Mouse (Mus musculus): Measurements from ENCODE around the gene Tbxa2r. TPM values are rescaled to one million over a fixed set of nuclear protein-coding genes. Genes with fewer than 3 reads are reported as not detected.

The Tbxa2r gene
- polyA plus RNA-seq, 1 experiment from 2014 or later, result 10.8 TPM

- Histone ChIP-seq H3K4me1 (peaks cover 61% of the 10 kb centered on the region), H3K27ac (peak overlapping the region; percentile 75; the same call in 1 of the 2 replicates), H3K4me3 (peak overlapping the region; percentile 49), H3K9me3 (no peaks in the 10 kb centered on the region), H3K36me3 (peaks cover 52% of the 10 kb centered on the region), H3K27me3 (ENCODE audit: insufficient read depth, poor library complexity, severe bottlenecking) (no peaks in the 10 kb centered on the region)
- peak; percentile 89 for DNase-seq (ENCODE audit: low spot score)
- 16% methylated on average over 20 of the region's 20 CpGs for WGBS
Measured at GRCm38 (mm10) chr10:81317273-81317672, 11.3 kb upstream of the Tbxa2r start.

DNA sequence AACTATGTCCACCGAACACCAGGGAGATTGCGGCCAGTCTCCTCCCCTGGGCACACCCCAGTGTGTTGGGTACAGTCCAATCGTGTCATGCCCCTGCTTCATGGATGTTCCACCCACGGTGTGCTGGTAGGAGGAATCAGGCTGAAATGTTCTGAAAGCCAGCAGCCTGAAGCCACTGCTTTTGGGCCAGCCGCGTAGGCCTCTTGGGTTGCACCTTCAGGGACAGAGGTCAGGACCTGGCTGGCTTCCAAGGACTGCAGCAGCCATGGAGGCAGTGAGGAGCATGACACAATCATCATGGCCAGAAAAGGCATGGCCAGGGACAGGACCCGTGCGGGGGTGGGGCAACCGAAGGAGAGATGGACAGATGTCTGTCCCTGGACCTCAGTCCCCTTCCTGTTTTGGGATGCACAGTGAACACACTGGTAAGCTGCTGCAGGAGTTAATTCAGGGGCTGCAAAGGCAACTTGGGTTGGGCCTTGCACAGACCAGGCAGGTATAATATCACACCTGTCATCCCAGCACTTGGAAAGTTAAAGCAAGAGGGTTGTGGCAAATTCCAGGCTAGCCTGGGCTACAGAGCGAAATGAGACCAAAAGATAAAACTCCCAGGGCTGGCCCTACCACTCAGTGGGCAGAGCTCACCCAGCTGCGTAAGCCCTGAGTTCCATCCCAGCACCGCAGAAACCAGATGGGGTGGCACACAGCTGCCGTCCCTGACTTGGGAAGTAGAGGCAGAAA lies 9.8 kb upstream of the Tbxa2r start:
- Histone ChIP-seq H3K27ac (peak overlapping the region; percentile 96; the same call in 1 of the 2 replicates), H3K9me3 (no peaks in the 10 kb centered on the region), H3K4me3 (peak overlapping the region; percentile 94), H3K36me3 (peaks cover 52% of the 10 kb centered on the region), H3K4me1 (peaks cover 65% of the 10 kb centered on the region), H3K27me3 (ENCODE audit: insufficient read depth, poor library complexity, severe bottlenecking) (no peaks in the 10 kb centered on the region)
- 93% methylated on average over 13 of the region's 13 CpGs for WGBS
- DNase-seq (ENCODE audit: low spot score), result no peak

DNA sequence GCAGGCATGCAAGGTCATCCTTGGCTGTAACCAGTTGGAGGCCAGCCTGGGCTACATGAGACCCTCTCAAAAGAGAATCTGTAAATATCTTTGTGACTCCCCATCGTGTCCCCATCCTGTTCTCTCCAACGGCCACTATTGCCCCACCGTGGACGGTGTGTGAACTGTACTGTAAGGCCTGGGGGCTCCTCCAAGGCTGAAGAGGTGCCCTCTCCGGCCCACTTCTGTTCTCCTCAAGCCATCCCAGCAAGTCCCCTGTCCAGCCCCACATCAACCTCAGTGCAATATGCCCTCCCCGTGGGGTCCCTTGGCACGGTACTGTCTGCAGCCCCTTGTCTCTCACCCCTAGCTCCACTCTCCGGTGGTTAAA lies 9.2 kb upstream of the Tbxa2r start:
- H3K4me1 ChIP-seq, result peaks cover 67% of the 10 kb centered on the region
- no peak for DNase-seq (ENCODE audit: low spot score)
- H3K9me3 ChIP-seq, result no peaks in the 10 kb centered on the region
- peaks cover 52% of the 10 kb centered on the region for H3K36me3 ChIP-seq
- no peaks in the 10 kb centered on the region for H3K27me3 ChIP-seq (ENCODE audit: insufficient read depth, poor library complexity, severe bottlenecking)
- peak overlapping the region; percentile 94 for H3K4me3 ChIP-seq
- 40% methylated on average over 8 of the region's 8 CpGs for WGBS
- H3K27ac ChIP-seq, result peak overlapping the region; percentile 96

GRCm38 (mm10) chr10:81319741-81320549 lies 8.6 kb upstream of the Tbxa2r start:
- H3K4me1 ChIP-seq, result peaks cover 68% of the 10 kb centered on the region
- WGBS, result 2% methylated on average over 38 of the region's 38 CpGs
- no peaks in the 10 kb centered on the region for H3K9me3 ChIP-seq
- H3K36me3 ChIP-seq, result peaks cover 53% of the 10 kb centered on the region
- DNase-seq (ENCODE audit: low spot score), result no peak
- peak overlapping the region; percentile 94 for H3K4me3 ChIP-seq
- H3K27ac ChIP-seq, result peak overlapping the region; percentile 96
- no peaks in the 10 kb centered on the region for H3K27me3 ChIP-seq (ENCODE audit: insufficient read depth, poor library complexity, severe bottlenecking)

- Histone ChIP-seq H3K9me3 (no peaks in the 10 kb centered on the region), H3K36me3 (peaks cover 53% of the 10 kb centered on the region), H3K27me3 (ENCODE audit: insufficient read depth, poor library complexity, severe bottlenecking) (no peaks in the 10 kb centered on the region), H3K4me3 (peak within 1 kb of the TSS; percentile 94), H3K27ac (peak within 1 kb of the TSS; percentile 96), H3K4me1 (peaks cover 74% of the 10 kb centered on the region)
- WGBS, result under 1% methylated on average over 68 of the region's 68 CpGs
- peak; percentile 100 for DNase-seq (ENCODE audit: low spot score)
Measured at GRCm38 (mm10) chr10:81320550-81321347, 7.8 kb upstream of the Tbxa2r start, which contains the start of gene Cactin. Cactin (plus strand) TSS chr10:81321103.

GRCm38 (mm10) chr10:81321436-81321835 lies 7.1 kb upstream of the Tbxa2r start:
- Histone ChIP-seq H3K4me1 (peaks cover 71% of the 10 kb centered on the region), H3K4me3 (peak overlapping the region; percentile 94), H3K27ac (peak overlapping the region; percentile 96), H3K36me3 (peaks cover 55% of the 10 kb centered on the region), H3K27me3 (ENCODE audit: insufficient read depth, poor library complexity, severe bottlenecking) (no peaks in the 10 kb centered on the region), H3K9me3 (no peaks in the 10 kb centered on the region)
- 3% methylated on average over 20 of the region's 20 CpGs for WGBS
- DNase-seq (ENCODE audit: low spot score), result no peak

GRCm38 (mm10) chr10:81322444-81322843 lies 6.1 kb upstream of the Tbxa2r start:
- Histone ChIP-seq H3K4me1 (peaks cover 71% of the 10 kb centered on the region), H3K36me3 (peaks cover 65% of the 10 kb centered on the region), H3K4me3 (0 out of 2 replicates have a peak overlapping the region, but pooled peaks have one; percentile 94), H3K27me3 (ENCODE audit: insufficient read depth, poor library complexity, severe bottlenecking) (no peaks in the 10 kb centered on the region), H3K27ac (no peak overlapping the region), H3K9me3 (no peaks in the 10 kb centered on the region)
- 96% methylated on average over 27 of the region's 27 CpGs for WGBS
- DNase-seq (ENCODE audit: low spot score), result no peak

- 94% methylated on average over 23 of the region's 23 CpGs for WGBS
Measured at GRCm38 (mm10) chr10:81323141-81323775, 5.3 kb upstream of the Tbxa2r start.

DNA sequence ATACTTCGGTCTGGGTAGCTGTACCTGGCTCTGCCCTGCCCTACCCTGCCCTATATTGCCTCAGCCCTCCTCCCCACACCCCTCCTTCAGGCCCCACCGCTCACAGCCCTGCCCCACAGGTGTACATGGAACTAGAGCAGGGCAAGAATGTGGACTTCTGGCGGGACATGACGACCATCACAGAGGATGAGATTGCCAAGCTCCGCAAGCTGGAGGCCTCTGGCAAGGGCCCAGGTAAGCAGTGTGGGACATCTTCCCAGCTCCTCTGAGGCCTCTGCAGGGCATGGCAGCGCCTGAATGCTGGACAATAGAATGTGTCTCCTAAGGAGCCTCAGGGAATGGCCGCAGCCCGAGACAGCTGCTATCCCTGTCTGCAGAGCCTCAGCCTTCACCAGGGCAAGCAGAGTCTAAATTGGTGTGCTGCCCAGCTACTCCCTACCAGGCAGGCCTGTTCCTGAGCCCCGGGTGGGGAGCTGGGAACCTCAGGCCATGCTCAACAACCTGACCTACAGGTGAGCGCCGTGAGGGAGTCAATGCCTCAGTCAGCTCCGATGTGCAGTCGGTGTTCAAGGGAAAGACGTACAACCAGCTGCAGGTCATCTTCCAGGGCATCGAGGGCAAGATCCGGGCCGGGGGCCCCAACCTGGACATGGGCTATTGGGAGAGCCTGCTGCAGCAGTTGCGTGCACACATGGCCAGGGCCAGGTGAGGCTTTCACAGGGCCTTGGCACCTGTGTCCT lies 4.6 kb upstream of the Tbxa2r start:
- Histone ChIP-seq H3K36me3 (peaks cover 53% of the 10 kb centered on the region), H3K27me3 (ENCODE audit: insufficient read depth, poor library complexity, severe bottlenecking) (no peaks in the 10 kb centered on the region), H3K4me1 (peaks cover 71% of the 10 kb centered on the region), H3K27ac (no peak overlapping the region), H3K4me3 (no peak overlapping the region), H3K9me3 (no peaks in the 10 kb centered on the region)
- WGBS, result 95% methylated on average over 18 of the region's 18 CpGs
- no peak for DNase-seq (ENCODE audit: low spot score)

More at GRCm38 (mm10) chr10:81323141-81323775, 5.3 kb upstream of the Tbxa2r start:
- H3K27ac ChIP-seq, result no peak overlapping the region
- H3K27me3 ChIP-seq (ENCODE audit: insufficient read depth, poor library complexity, severe bottlenecking), result no peaks in the 10 kb centered on the region
- peaks cover 71% of the 10 kb centered on the region for H3K4me1 ChIP-seq
- no peak overlapping the region for H3K4me3 ChIP-seq
- DNase-seq (ENCODE audit: low spot score), result no peak
- H3K9me3 ChIP-seq, result no peaks in the 10 kb centered on the region
- peaks cover 57% of the 10 kb centered on the region for H3K36me3 ChIP-seq

- WGBS, result 91% methylated on average over 21 of the region's 21 CpGs
- H3K4me3 ChIP-seq, result no peak overlapping the region
- H3K27me3 ChIP-seq (ENCODE audit: insufficient read depth, poor library complexity, severe bottlenecking), result no peaks in the 10 kb centered on the region
- peaks cover 55% of the 10 kb centered on the region for H3K36me3 ChIP-seq
- DNase-seq (ENCODE audit: low spot score), result no peak
- peaks cover 73% of the 10 kb centered on the region for H3K4me1 ChIP-seq
- H3K9me3 ChIP-seq, result no peaks in the 10 kb centered on the region
- no peak overlapping the region for H3K27ac ChIP-seq
Measured at GRCm38 (mm10) chr10:81325176-81325575, 3.4 kb upstream of the Tbxa2r start.

- 89% methylated on average over 18 of the region's 18 CpGs for WGBS
- Histone ChIP-seq H3K4me3 (no peak overlapping the region), H3K9me3 (no peaks in the 10 kb centered on the region), H3K4me1 (peaks cover 77% of the 10 kb centered on the region), H3K27me3 (ENCODE audit: insufficient read depth, poor library complexity, severe bottlenecking) (no peaks in the 10 kb centered on the region), H3K27ac (no peak overlapping the region), H3K36me3 (peaks cover 55% of the 10 kb centered on the region)
- DNase-seq (ENCODE audit: low spot score), result no peak
Measured at GRCm38 (mm10) chr10:81325781-81326180, 2.8 kb upstream of the Tbxa2r start.
